Mouse (Mus musculus): ENCODE measurements around the gene Plcxd3.
"Not testable (repeated sequence)": the region's sequence is repeated elsewhere in the genome, so short reads cannot be mapped to it uniquely, and the experiment has no call there.

The Plcxd3 gene

GRCm38 (mm10) chr15:4561431-4561970, 186.2 kb downstream of the Plcxd3 start:
- peak; percentile 64 to 72 for DNase-seq

- not testable (repeated sequence) for DNase-seq
These were observed 220.2 kb downstream of the Plcxd3 start for GRCm38 (mm10) chr15:4595521-4595920.

- DNase-seq = not testable (repeated sequence)
These were observed 223.4 kb downstream of the Plcxd3 start for GRCm38 (mm10) chr15:4598661-4599060.

- not testable (repeated sequence) for DNase-seq
These were observed 224.0 kb downstream of the Plcxd3 start for GRCm38 (mm10) chr15:4599331-4599730.

- no peak for DNase-seq
These were observed 230.3 kb downstream of the Plcxd3 start for GRCm38 (mm10) chr15:4605630-4606029.

Data from cerebellum, adult 18-20 months (tissue).